Mouse (Mus musculus) cerebellum, adult 8-10 months (tissue): ENCODE measurements at regions not wholly inside any gene's neighbourhood (a gene's known extent, or its start where the extent isn't known, plus 50 kb on each side); places are given as distances from the start of the nearest gene placed in this dataset.
"Not testable (repeated sequence)": the region's sequence is repeated elsewhere in the genome, so short reads cannot be mapped to it uniquely, and the experiment has no call there.

Source experiments
- DNase-seq: peaks from one replicate; pipeline ENCODE4 v3.0.0; 2022

GRCm38 (mm10) chr5:109842186-109842978, 80.8 kb upstream of the Gm15446 start:
- DNase-seq, result not testable (repeated sequence)

GRCm38 (mm10) chr5:109844236-109844635, 79.0 kb upstream of the Gm15446 start:
- DNase-seq, result not testable (repeated sequence)

GRCm38 (mm10) chr5:109844753-109845186, 78.4 kb upstream of the Gm15446 start:
- no peak for DNase-seq

DNA sequence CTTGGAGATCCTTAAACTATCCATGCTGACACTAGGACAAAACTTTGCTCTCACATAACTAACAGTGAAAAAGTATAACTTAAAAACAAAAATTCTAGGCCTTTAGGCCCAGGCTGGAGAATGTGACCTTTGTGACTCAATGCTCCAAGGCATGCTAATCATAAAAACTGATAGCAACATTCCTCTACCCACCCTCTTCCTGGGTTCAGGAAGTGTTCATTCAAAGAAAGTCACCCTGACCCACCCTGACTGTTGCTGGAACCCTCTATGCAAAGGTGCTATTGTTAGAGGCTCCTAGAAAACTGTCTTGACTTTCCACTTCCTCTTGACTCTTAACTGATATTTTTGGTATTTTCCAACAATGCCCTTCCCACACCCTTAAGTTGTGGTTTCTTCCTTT, 72.0 kb upstream of the Gm15446 start:
- not testable (repeated sequence) for DNase-seq

DNA sequence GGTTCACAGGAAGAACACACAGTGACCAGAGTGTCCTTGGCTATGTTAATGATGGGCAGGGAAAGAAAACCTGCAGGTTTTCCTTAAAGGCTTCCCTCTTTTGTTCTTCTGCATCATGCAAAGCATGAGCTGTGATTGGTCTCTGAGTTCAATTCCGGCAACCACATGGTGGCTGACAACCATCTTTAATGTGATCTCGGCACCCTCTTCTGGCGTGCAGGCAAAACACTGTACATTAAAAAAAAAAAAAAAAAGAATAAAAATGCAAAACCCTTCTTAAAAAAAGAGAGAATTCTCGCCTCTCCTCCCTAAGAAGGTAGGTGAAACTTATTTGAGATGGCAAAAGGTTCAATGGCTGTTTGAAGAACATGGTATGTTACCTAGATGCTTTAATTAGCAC, 62.8 kb upstream of the Gm15446 start:
- DNase-seq, result no peak

DNA sequence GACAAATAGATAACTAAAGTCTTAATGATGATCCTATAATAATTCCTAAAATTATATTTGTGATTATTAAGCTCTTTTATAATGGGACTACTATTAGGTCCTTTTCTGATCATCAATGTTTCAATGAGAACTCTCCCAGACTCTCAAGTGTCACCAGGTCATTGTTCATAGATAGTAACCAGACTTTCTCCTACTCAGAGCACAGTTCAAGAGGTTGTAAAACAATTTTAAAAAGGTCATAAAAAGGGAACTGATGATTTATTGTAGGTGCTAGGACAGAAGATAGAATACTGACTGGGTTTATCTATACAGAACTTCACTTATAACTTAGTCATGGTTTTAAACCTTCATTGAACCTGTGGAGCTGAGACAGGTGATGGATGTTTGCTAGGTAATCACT, 58.7 kb upstream of the Gm15446 start:
- not testable (repeated sequence) for DNase-seq

DNA sequence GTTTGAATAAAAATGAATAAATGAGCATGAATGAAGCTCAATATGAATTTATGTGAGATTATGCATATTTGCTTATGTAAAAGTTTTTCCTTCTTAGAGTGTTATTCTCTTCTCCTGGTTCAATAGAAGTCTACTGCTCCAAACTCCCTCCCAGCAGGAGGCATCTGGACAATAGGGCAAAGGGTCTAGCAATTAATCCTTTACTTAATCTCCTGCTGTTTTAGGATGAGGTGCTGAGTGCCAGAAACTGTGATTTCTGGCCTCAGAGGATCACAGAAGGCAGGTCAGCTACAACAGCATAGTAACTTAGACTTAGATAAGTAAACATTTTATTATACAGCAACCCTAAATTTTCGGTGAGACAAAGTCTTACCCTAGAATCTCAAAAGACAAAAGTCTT, 57.6 kb upstream of the Gm15446 start:
- DNase-seq, result no peak

GRCm38 (mm10) chr5:109866337-109867126, 56.7 kb upstream of the Gm15446 start:
- DNase-seq, result peak; percentile 83

- not testable (repeated sequence) for DNase-seq
Measured at GRCm38 (mm10) chr5:109867221-109867620, 56.0 kb upstream of the Gm15446 start.
